8 mouse cellular contexts compared by ENCODE assay signal in genomic region chr7:109576321-109577314, GRCm38 (mm10). TPM values are rescaled to one million over a fixed set of nuclear protein-coding genes. Genes with fewer than 3 reads are reported as not detected.
DNase-seq lines count a peak whose midpoint lies in the region; ATAC-seq lines count a peak whose summit lies in the region.

No protein-coding gene starts in this region.

- ATAC-seq in kidney, embryonic 16.5 days (ENCODE audit: low FRiP score, low TSS enrichment) = peak; percentile 57; the same call in 1 of the 2 replicates
- ATAC-seq in hindbrain, embryonic 16.5 days = peak; percentile 72
- no peak; the same call in 1 of the 2 replicates for ATAC-seq in stomach, embryonic 15.5 days (ENCODE audit: insufficient read depth, low FRiP score, low read depth)

- no peak overlapping the region for H3K4me2 ChIP-seq in kidney, embryonic 16.5 days (replicated peaks; ENCODE audit: low read depth, low read length)
- no peak overlapping the region for H3K4me2 ChIP-seq in hindbrain, embryonic 16.5 days (ENCODE audit: low read length)
- H3K4me2 ChIP-seq in stomach, embryonic 15.5 days = no peak overlapping the region

- 0 out of 2 replicates have a peak, but pooled peaks cover 3% of the 10 kb centered on the region for H3K36me3 ChIP-seq in kidney, embryonic 16.5 days (ENCODE audit: insufficient read depth, low read length)
- no peaks in the 10 kb centered on the region for H3K36me3 ChIP-seq in hindbrain, embryonic 16.5 days (ENCODE audit: control insufficient read depth, insufficient read depth, low read length)
- no peaks in the 10 kb centered on the region for H3K36me3 ChIP-seq in stomach, embryonic 15.5 days

- no peak overlapping the region for H3K9ac ChIP-seq in kidney, embryonic 16.5 days (replicated peaks; ENCODE audit: low read length)
- H3K9ac ChIP-seq in hindbrain, embryonic 16.5 days (ENCODE audit: low read depth, low read length) = no peak overlapping the region
- no peak overlapping the region for H3K9ac ChIP-seq in stomach, embryonic 15.5 days

- no peaks in the 10 kb centered on the region for H3K27me3 ChIP-seq in kidney, embryonic 16.5 days (ENCODE audit: insufficient read depth, low read length)
- no peaks in the 10 kb centered on the region for H3K27me3 ChIP-seq in hindbrain, embryonic 16.5 days (replicated peaks; ENCODE audit: control insufficient read depth, insufficient read depth, low read length)
- H3K27me3 ChIP-seq in stomach, embryonic 15.5 days (replicated peaks) = no peaks in the 10 kb centered on the region

- no peak for DNase-seq in kidney, postnatal 36 days
- DNase-seq in Muller cell, postnatal 12 days (ENCODE audit: inconsistent ontology term) = peak; percentile 96
- peak; percentile 45 for DNase-seq in embryo, embryonic 10.5 days (ENCODE audit: low spot score)
- no peak for DNase-seq in ovary, postnatal 36 days (ENCODE audit: low spot score)
- DNase-seq in left cerebral cortex, postnatal 36 days (ENCODE audit: low spot score in 2 of 2) = no peak

- intact Hi-C loops in left cerebral cortex, postnatal 36 days (cut with DNase I) = loop anchor here (5.0 kb wide), 1 partner anchor 41 kb away; no protein-coding TSS in a partner anchor

- no peaks in the 10 kb centered on the region for H3K9me3 ChIP-seq in kidney, embryonic 16.5 days (ENCODE audit: low read length)
- no peaks in the 10 kb centered on the region for H3K9me3 ChIP-seq in hindbrain, embryonic 16.5 days (ENCODE audit: control insufficient read depth, low read length)
- H3K9me3 ChIP-seq in stomach, embryonic 15.5 days = no peaks in the 10 kb centered on the region

- no peak overlapping the region for H3K4me3 ChIP-seq in kidney, embryonic 16.5 days (ENCODE audit: low read length)
- H3K4me3 ChIP-seq in hindbrain, embryonic 16.5 days (ENCODE audit: low read length) = no peak overlapping the region
- H3K4me3 ChIP-seq in stomach, embryonic 15.5 days (replicated peaks) = no peak overlapping the region

- WGBS in kidney, embryonic 16.5 days = 54% methylated on average over 11 of the region's 11 CpGs
- 51% methylated on average over 11 of the region's 11 CpGs for WGBS in hindbrain, embryonic 16.5 days
- 39% methylated on average over 11 of the region's 11 CpGs for WGBS in stomach, embryonic 15.5 days

- peaks cover 22% of the 10 kb centered on the region for H3K4me1 ChIP-seq in kidney, embryonic 16.5 days (ENCODE audit: insufficient read depth, low read length)
- H3K4me1 ChIP-seq in hindbrain, embryonic 16.5 days (ENCODE audit: control insufficient read depth, insufficient read depth, low read depth, low read length) = peaks cover 12% of the 10 kb centered on the region
- peaks cover 34% of the 10 kb centered on the region for H3K4me1 ChIP-seq in stomach, embryonic 15.5 days

- peak overlapping the region; percentile 47 for H3K27ac ChIP-seq in kidney, embryonic 16.5 days (ENCODE audit: low read length)
- 0 out of 2 replicates have a peak overlapping the region, but pooled peaks have one; percentile 19 for H3K27ac ChIP-seq in hindbrain, embryonic 16.5 days (ENCODE audit: low read depth, low read length)
- peak overlapping the region; percentile 77 for H3K27ac ChIP-seq in stomach, embryonic 15.5 days

RNA-seq across cellular contexts. Expression of gene Rpl27a, which starts 57.7 kb away (rescaled TPM):
- 122 and 129 TPM in 2 replicates for polyA plus RNA-seq in kidney, embryonic 16.5 days (2015; fragmentation: Nextera tagmentation; extraction: Ambion mirVana)
- polyA plus RNA-seq in hindbrain, embryonic 16.5 days (2015; fragmentation: Nextera tagmentation; extraction: Ambion mirVana) = 76.0 and 80.8 TPM in 2 replicates
- polyA plus RNA-seq in stomach, embryonic 15.5 days (2015; fragmentation: Nextera tagmentation; extraction: Ambion mirVana) = 130 and 138 TPM in 2 replicates
- 100 to 1,000 TPM; 130 to 132 TPM for total RNA-seq in left cerebral cortex, postnatal 36 days (2021)

Comparison
In these comparisons a context has a peak if more than half of its experiments do, and no peak if none do; other contexts are left out.
1. H3K27ac ChIP-seq: peak in every context shown above with its lines; median percentile 77 in stomach, embryonic 15.5 days; 47 in kidney, embryonic 16.5 days; 19 in hindbrain, embryonic 16.5 days.
2. DNase-seq: peak in Muller cell, postnatal 12 days (single experiment) and embryo, embryonic 10.5 days (single experiment); none in kidney, postnatal 36 days (0 of 2), ovary, postnatal 36 days (single experiment) and left cerebral cortex, postnatal 36 days (0 of 2).